Mouse (Mus musculus) forebrain, embryonic 10.5 days (tissue): ENCODE results near the gene Rell1. TPM values are rescaled to one million over a fixed set of nuclear protein-coding genes. Genes with fewer than 3 reads are reported as not detected.

ENCODE experiments used
- DNase-seq: peaks from one replicate; pipeline ENCODE4 v3.0.0-alpha.2; 2017; ENCODE audit warnings: low spot score; ENCODE audit errors: extremely low spot score
- H3K27ac ChIP-seq: fragments of 300-500 bp; sonication (generic); 2 replicates; pipeline ENCODE4 v1.5.1; 2016; ENCODE audit warnings: mild to moderate bottlenecking
- H3K27me3 ChIP-seq: fragments of 300-500 bp; sonication (generic); 2 replicates; pipeline ENCODE4 v1.6.1; 2016; ENCODE audit warnings: mild to moderate bottlenecking; ENCODE audit not compliant: poor library complexity, severe bottlenecking
- H3K36me3 ChIP-seq: fragments of 300-500 bp; sonication (generic); replicated peaks from 2 replicates; pipeline ENCODE4 v1.6.1; 2016; ENCODE audit warnings: mild to moderate bottlenecking, moderate library complexity
- H3K4me1 ChIP-seq: fragments of 300-500 bp; sonication (generic); 2 replicates; pipeline ENCODE4 v1.6.1; 2016
- H3K4me3 ChIP-seq: fragments of 300-500 bp; sonication (generic); 2 replicates; pipeline ENCODE4 v1.5.1; 2016; ENCODE audit warnings: mild to moderate bottlenecking, moderate library complexity
- H3K9me3 ChIP-seq: fragments of 300-500 bp; sonication (generic); 2 replicates; pipeline ENCODE4 v1.6.1; 2016; ENCODE audit warnings: mild to moderate bottlenecking, moderate library complexity
- WGBS: fragments of 180-500 bp; shearing (Covaris S2); methylation state at CpG from one replicate; pipeline ENCODE4 v1.1.7; 2016; 5-methylcytosine and 5-hydroxymethylcytosine counted together
- polyA plus RNA-seq: library from polyadenylated mRNA; unstranded; fragments of >200 nt; fragmentation: Nextera tagmentation; extraction: Ambion mirVana; gene quantifications from 2 replicates; pipeline ENCODE4 v1.2.1, GENCODE M21; 2016

Rell1 gene
- polyA plus RNA-seq, result 13.4 and 13.9 TPM in 2 replicates

GRCm38 (mm10) chr5:63968443-63969415 lies at the start of gene Rell1:
Rell1 (minus strand) TSS chr5:63968897.
- Histone ChIP-seq H3K36me3 (no peaks in the 10 kb centered on the region; the same call in 1 of the 2 replicates), H3K27me3 (no peaks in the 10 kb centered on the region), H3K4me3 (peak within 1 kb of the TSS; percentile 81), H3K4me1 (peaks cover 52% of the 10 kb centered on the region), H3K27ac (peak within 1 kb of the TSS; percentile 90), H3K9me3 (no peaks in the 10 kb centered on the region)
- WGBS, result under 1% methylated on average over 82 of the region's 85 CpGs
- DNase-seq, result peak; percentile 99

- DNase-seq, result no peak
- peaks cover 6% of the 10 kb centered on the region; the same call in 1 of the 2 replicates for H3K9me3 ChIP-seq
- no peak overlapping the region for H3K4me3 ChIP-seq
- no peaks in the 10 kb centered on the region for H3K27me3 ChIP-seq
- H3K4me1 ChIP-seq, result no peaks in the 10 kb centered on the region
- no peak overlapping the region for H3K27ac ChIP-seq
- H3K36me3 ChIP-seq, result no peaks in the 10 kb centered on the region
- 74% methylated on average over 13 of the region's 13 CpGs for WGBS
Observed at GRCm38 (mm10) chr5:64012596-64013366, 44.1 kb upstream of the Rell1 start.

GRCm38 (mm10) chr5:64006548-64006947 lies 37.9 kb upstream of the Rell1 start:
- no peaks in the 10 kb centered on the region for H3K9me3 ChIP-seq
- no peaks in the 10 kb centered on the region for H3K36me3 ChIP-seq
- 85% methylated on average over 4 of the region's 4 CpGs for WGBS
- H3K4me3 ChIP-seq, result no peak overlapping the region
- H3K27ac ChIP-seq, result no peak overlapping the region
- no peaks in the 10 kb centered on the region for H3K27me3 ChIP-seq
- H3K4me1 ChIP-seq, result no peaks in the 10 kb centered on the region
- DNase-seq, result no peak

GRCm38 (mm10) chr5:64003302-64003701 lies 34.6 kb upstream of the Rell1 start:
- H3K9me3 ChIP-seq, result no peaks in the 10 kb centered on the region
- H3K27me3 ChIP-seq, result no peaks in the 10 kb centered on the region
- 93% methylated on average over 8 of the region's 8 CpGs for WGBS
- H3K36me3 ChIP-seq, result no peaks in the 10 kb centered on the region
- DNase-seq, result no peak
- H3K4me1 ChIP-seq, result no peaks in the 10 kb centered on the region
- H3K4me3 ChIP-seq, result no peak overlapping the region
- no peak overlapping the region for H3K27ac ChIP-seq

- no peaks in the 10 kb centered on the region for H3K27me3 ChIP-seq
- peaks cover 11% of the 10 kb centered on the region for H3K4me1 ChIP-seq
- DNase-seq, result no peak
- H3K27ac ChIP-seq, result no peak overlapping the region
- 22% methylated on average over 3 of the region's 3 CpGs for WGBS
- no peaks in the 10 kb centered on the region for H3K36me3 ChIP-seq
- no peaks in the 10 kb centered on the region for H3K9me3 ChIP-seq
- no peak overlapping the region for H3K4me3 ChIP-seq
Observed at GRCm38 (mm10) chr5:63993865-63994264, 25.2 kb upstream of the Rell1 start.

GRCm38 (mm10) chr5:63990675-63991074 lies 22.0 kb upstream of the Rell1 start:
- no peak overlapping the region for H3K4me3 ChIP-seq
- DNase-seq, result no peak
- no peaks in the 10 kb centered on the region for H3K36me3 ChIP-seq
- H3K27ac ChIP-seq, result no peak overlapping the region
- H3K4me1 ChIP-seq, result peaks cover 7% of the 10 kb centered on the region
- 94% methylated on average over 3 of the region's 3 CpGs for WGBS
- no peaks in the 10 kb centered on the region for H3K9me3 ChIP-seq
- no peaks in the 10 kb centered on the region for H3K27me3 ChIP-seq

GRCm38 (mm10) chr5:63986337-63986736 lies 17.6 kb upstream of the Rell1 start:
- Histone ChIP-seq H3K27ac (no peak overlapping the region), H3K4me1 (no peaks in the 10 kb centered on the region), H3K4me3 (no peak overlapping the region), H3K27me3 (no peaks in the 10 kb centered on the region), H3K9me3 (no peaks in the 10 kb centered on the region), H3K36me3 (no peaks in the 10 kb centered on the region)
- WGBS, result 93% methylated on average over 6 of the region's 6 CpGs
- DNase-seq, result no peak

- H3K4me1 ChIP-seq, result no peaks in the 10 kb centered on the region
- no peaks in the 10 kb centered on the region for H3K36me3 ChIP-seq
- no peak overlapping the region for H3K4me3 ChIP-seq
- H3K27me3 ChIP-seq, result no peaks in the 10 kb centered on the region
- 81% methylated on average over 11 of the region's 11 CpGs for WGBS
- no peak overlapping the region for H3K27ac ChIP-seq
- H3K9me3 ChIP-seq, result no peaks in the 10 kb centered on the region
- DNase-seq, result no peak
Observed at GRCm38 (mm10) chr5:63982296-63982695, 13.6 kb upstream of the Rell1 start.

GRCm38 (mm10) chr5:63970991-63971390 lies 2.3 kb upstream of the Rell1 start:
- peak overlapping the region; percentile 90 for H3K27ac ChIP-seq
- no peak for DNase-seq
- H3K27me3 ChIP-seq, result no peaks in the 10 kb centered on the region
- H3K4me1 ChIP-seq, result peaks cover 50% of the 10 kb centered on the region
- H3K9me3 ChIP-seq, result no peaks in the 10 kb centered on the region
- H3K36me3 ChIP-seq, result no peaks in the 10 kb centered on the region
- H3K4me3 ChIP-seq, result no peak overlapping the region
- 40% methylated on average over 2 of the region's 2 CpGs for WGBS

GRCm38 (mm10) chr5:63970281-63970732 lies 1.6 kb upstream of the Rell1 start:
- peaks cover 51% of the 10 kb centered on the region for H3K4me1 ChIP-seq
- H3K36me3 ChIP-seq, result no peaks in the 10 kb centered on the region
- 10% methylated on average over 7 of the region's 7 CpGs for WGBS
- no peaks in the 10 kb centered on the region for H3K27me3 ChIP-seq
- peak overlapping the region; percentile 81 for H3K4me3 ChIP-seq
- DNase-seq, result no peak
- H3K27ac ChIP-seq, result peak overlapping the region; percentile 90
- no peaks in the 10 kb centered on the region for H3K9me3 ChIP-seq

- DNase-seq, result no peak
- WGBS, result 28% methylated on average over 5 of the region's 5 CpGs
- no peaks in the 10 kb centered on the region for H3K9me3 ChIP-seq
- peak overlapping the region; percentile 90 for H3K27ac ChIP-seq
- H3K36me3 ChIP-seq, result no peaks in the 10 kb centered on the region; the same call in 1 of the 2 replicates
- H3K27me3 ChIP-seq, result no peaks in the 10 kb centered on the region
- peak overlapping the region; percentile 81 for H3K4me3 ChIP-seq
- H3K4me1 ChIP-seq, result peaks cover 50% of the 10 kb centered on the region
Observed at GRCm38 (mm10) chr5:63969476-63970112, 897 bp upstream of the Rell1 start.

GRCm38 (mm10) chr5:63967591-63968141 lies 1.0 kb downstream of the Rell1 start:
- H3K27ac ChIP-seq, result peak overlapping the region; percentile 90
- H3K4me3 ChIP-seq, result peak overlapping the region; percentile 81
- H3K4me1 ChIP-seq, result peaks cover 55% of the 10 kb centered on the region
- no peaks in the 10 kb centered on the region for H3K27me3 ChIP-seq
- DNase-seq, result no peak
- peaks cover 3% of the 10 kb centered on the region; the same call in 1 of the 2 replicates for H3K36me3 ChIP-seq
- WGBS, result 4% methylated on average over 12 of the region's 12 CpGs
- no peaks in the 10 kb centered on the region for H3K9me3 ChIP-seq
